Mouse (Mus musculus): ENCODE results near the gene Arpc5.

DNA sequence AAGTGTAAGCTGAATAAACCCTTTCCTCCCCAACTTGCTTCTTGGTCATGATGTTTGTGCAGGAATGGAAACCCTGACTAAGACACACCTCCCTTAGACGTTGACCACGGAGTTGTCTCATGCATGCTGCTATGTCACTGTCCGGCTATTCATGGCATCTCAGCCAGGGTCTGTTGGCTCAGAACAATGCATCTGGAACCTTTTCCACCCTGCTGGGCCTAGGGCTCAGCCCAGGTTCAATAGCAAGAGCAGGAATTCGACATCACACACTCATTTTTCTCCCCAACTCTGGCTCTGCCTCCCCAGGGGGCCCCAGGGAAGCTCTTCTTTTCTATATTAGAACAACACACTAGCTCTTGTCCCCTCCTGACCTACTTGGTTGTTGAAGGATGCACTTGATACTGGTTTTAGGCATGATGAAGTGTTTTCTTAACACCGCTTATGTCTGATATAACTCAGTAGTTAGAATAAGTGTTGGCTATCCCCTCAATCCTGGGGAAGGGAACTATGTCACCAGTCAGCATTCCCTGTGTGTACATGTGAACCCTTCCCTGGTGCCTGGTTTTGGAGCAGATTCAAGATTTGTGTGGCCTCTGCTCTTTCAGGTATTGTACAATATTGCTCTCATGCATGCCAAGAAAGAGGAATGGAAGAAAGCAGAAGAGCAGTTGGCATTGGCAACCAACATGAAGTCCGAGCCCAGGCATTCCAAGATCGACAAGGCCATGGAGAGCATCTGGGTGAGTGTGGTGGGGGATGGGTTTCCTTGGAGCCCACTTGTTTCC is 54.8 kb downstream of the Arpc5 start:
- TF ChIP-seq CTCF (conservative IDR thresholded peaks at IDR 0.05; ENCODE audit: low read length) (no peak), POU5F1 (IDR thresholded peaks at IDR 0.05; ENCODE audit: borderline replicate concordance, low read length) (no peak), NANOG (IDR thresholded peaks at IDR 0.05; ENCODE audit: borderline replicate concordance, low read length) (no peak)
